Mouse (Mus musculus): ENCODE results near the gene Men1. TPM values are rescaled to one million over a fixed set of nuclear protein-coding genes. Genes with fewer than 3 reads are reported as not detected.

Gene Men1
- polyA plus RNA-seq, 1 experiment from 2014 or later, result 19.5 TPM

DNA sequence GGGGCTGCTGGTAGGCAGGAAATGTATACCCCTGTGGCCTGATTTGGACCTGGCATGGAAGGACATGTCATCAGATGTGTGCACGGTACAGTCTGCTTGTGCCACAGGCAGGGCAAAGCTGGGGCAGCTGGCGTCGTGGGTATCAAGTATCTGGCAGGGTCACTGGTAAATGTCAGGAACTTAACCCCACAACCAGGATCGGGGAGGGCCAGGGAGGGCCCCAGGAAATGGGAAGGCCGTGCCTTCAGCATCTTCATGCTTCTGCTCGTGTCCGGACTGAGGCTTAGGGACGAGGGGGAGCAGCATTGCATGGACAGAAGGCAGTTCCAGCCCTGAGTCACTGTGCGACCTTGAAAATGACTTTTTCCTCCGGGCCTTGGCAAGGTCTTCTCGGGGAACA is 50.2 kb downstream of the Men1 start:
- Histone ChIP-seq H3K27ac (ENCODE audit: low read length) (no peak overlapping the region), H3K4me2 (ENCODE audit: low read depth, low read length) (no peak overlapping the region), H3K36me3 (ENCODE audit: control insufficient read depth, insufficient read depth) (no peaks in the 10 kb centered on the region), H3K4me3 (ENCODE audit: low read depth, low read length) (no peak overlapping the region), H3K4me1 (ENCODE audit: control insufficient read depth, low read depth, low read length) (peaks cover 6% of the 10 kb centered on the region), H3K27me3 (ENCODE audit: control insufficient read depth, insufficient read depth, low read depth, low read length) (no peaks in the 10 kb centered on the region; the same call in 1 of the 2 replicates), H3K9me3 (replicated peaks; ENCODE audit: control insufficient read depth, low read length) (no peaks in the 10 kb centered on the region), H3K9ac (ENCODE audit: low read depth, low read length) (no peak overlapping the region)
- 62% methylated on average over 11 of the region's 11 CpGs for WGBS (ENCODE audit: insufficient replicate concordance)
- ATAC-seq (ENCODE audit: low read depth), result no peak

DNA sequence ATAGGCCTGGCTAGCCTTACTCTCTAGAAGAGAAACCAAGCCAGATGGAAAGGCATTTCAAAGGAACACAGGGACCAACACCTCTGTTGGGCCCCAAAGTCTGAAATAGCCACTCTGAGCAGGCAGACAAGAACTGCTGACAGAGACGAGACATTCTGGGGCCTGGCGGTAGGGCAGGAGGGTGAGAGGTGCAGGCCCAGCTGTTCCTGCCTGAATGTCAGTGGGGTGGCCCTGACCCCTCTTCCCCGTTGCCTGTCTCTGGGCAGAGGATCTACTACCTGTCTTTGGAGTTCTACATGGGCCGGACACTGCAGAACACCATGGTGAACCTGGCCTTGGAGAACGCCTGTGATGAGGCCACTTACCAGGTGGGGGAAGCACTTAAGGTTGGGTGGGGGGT is 50.6 kb downstream of the Men1 start:
- Histone ChIP-seq H3K4me3 (ENCODE audit: low read depth, low read length) (no peak overlapping the region), H3K27me3 (ENCODE audit: control insufficient read depth, insufficient read depth, low read depth, low read length) (no peaks in the 10 kb centered on the region; the same call in 1 of the 2 replicates), H3K9ac (ENCODE audit: low read depth, low read length) (no peak overlapping the region), H3K27ac (ENCODE audit: low read length) (no peak overlapping the region), H3K9me3 (replicated peaks; ENCODE audit: control insufficient read depth, low read length) (no peaks in the 10 kb centered on the region), H3K36me3 (ENCODE audit: control insufficient read depth, insufficient read depth) (no peaks in the 10 kb centered on the region), H3K4me1 (ENCODE audit: control insufficient read depth, low read depth, low read length) (peaks cover 10% of the 10 kb centered on the region), H3K4me2 (ENCODE audit: low read depth, low read length) (no peak overlapping the region)
- no peak for ATAC-seq (ENCODE audit: low read depth)
- WGBS (ENCODE audit: insufficient replicate concordance), result 62% methylated on average over 5 of the region's 5 CpGs

DNA sequence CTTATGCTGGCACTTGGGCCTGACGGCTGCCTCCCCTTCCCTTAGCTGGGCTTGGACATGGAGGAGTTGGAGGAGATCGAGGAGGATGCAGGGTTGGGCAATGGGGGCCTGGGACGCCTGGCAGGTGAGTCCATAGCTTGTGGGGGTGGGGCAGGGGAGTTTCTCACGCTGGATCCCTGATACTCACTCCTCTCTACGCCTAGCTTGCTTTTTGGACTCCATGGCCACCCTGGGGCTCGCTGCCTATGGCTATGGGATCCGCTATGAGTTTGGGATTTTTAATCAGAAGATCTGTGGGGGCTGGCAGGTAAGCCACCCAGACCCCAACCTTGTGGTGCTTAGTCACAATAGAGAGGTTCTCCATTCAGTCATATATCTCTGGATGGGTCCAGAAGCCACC is 51.0 kb downstream of the Men1 start:
- ATAC-seq (ENCODE audit: low read depth), result no peak

DNA sequence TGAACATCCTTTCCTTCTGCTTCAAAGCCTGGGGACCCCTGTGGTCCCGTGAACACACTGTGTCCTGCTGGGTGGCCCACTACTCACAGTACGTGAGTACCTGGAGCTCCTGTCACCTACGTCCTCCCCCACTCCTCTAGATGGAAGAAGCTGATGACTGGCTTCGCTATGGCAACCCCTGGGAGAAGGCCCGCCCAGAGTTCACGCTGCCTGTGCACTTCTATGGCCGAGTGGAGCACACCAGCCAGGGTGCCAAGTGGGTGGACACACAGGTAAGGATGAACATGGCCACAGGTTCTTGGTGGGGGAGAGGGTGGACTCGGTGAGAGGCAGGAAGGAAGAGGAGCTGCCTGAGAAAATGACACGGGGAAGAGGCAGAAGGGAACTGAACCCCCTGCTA is 51.5 kb downstream of the Men1 start:
- H3K4me2 ChIP-seq (ENCODE audit: low read depth, low read length), result no peak overlapping the region
- 54% methylated on average over 9 of the region's 9 CpGs for WGBS (ENCODE audit: insufficient replicate concordance)
- no peak overlapping the region for H3K4me3 ChIP-seq (ENCODE audit: low read depth, low read length)

More for the DNA sequence above, 51.0 kb downstream of the Men1 start:
- Histone ChIP-seq H3K27me3 (ENCODE audit: control insufficient read depth, insufficient read depth, low read depth, low read length) (no peaks in the 10 kb centered on the region; the same call in 1 of the 2 replicates), H3K36me3 (ENCODE audit: control insufficient read depth, insufficient read depth) (no peaks in the 10 kb centered on the region), H3K9ac (ENCODE audit: low read depth, low read length) (no peak overlapping the region), H3K4me3 (ENCODE audit: low read depth, low read length) (no peak overlapping the region), H3K9me3 (replicated peaks; ENCODE audit: control insufficient read depth, low read length) (no peaks in the 10 kb centered on the region), H3K4me2 (ENCODE audit: low read depth, low read length) (no peak overlapping the region), H3K4me1 (ENCODE audit: control insufficient read depth, low read depth, low read length) (peaks cover 10% of the 10 kb centered on the region), H3K27ac (ENCODE audit: low read length) (no peak overlapping the region)
- 72% methylated on average over 7 of the region's 7 CpGs for whole genome bisulfite sequencing (ENCODE audit: insufficient replicate concordance)

DNA sequence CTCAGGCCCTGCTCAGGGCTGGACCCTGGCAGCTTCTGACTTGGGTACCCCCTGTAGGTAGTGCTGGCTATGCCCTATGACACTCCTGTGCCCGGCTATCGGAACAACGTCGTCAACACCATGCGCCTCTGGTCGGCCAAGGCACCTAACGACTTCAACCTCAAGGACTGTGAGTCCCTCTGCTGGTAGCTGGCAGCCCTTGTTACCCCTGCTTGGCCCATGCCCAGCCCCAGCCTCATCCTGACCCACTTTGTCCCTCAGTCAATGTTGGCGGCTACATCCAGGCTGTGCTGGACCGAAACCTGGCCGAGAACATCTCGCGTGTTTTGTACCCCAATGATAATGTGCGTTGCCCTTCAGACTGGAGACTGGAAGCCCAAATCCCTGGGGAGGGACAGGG is 53.2 kb downstream of the Men1 start:
- no peak overlapping the region for H3K4me3 ChIP-seq (ENCODE audit: low read depth, low read length)
- no peak for ATAC-seq (ENCODE audit: low read depth)
- no peaks in the 10 kb centered on the region for H3K9me3 ChIP-seq (replicated peaks; ENCODE audit: control insufficient read depth, low read length)
- H3K9ac ChIP-seq (ENCODE audit: low read depth, low read length), result no peak overlapping the region
- WGBS (ENCODE audit: insufficient replicate concordance), result 70% methylated on average over 13 of the region's 13 CpGs
- H3K4me2 ChIP-seq (ENCODE audit: low read depth, low read length), result no peak overlapping the region
- no peaks in the 10 kb centered on the region for H3K36me3 ChIP-seq (ENCODE audit: control insufficient read depth, insufficient read depth)
- no peak overlapping the region for H3K27ac ChIP-seq (ENCODE audit: low read length)
- H3K27me3 ChIP-seq (ENCODE audit: control insufficient read depth, insufficient read depth, low read depth, low read length), result no peaks in the 10 kb centered on the region; the same call in 1 of the 2 replicates
- peaks cover 10% of the 10 kb centered on the region for H3K4me1 ChIP-seq (ENCODE audit: control insufficient read depth, low read depth, low read length)

More for the DNA sequence above, 51.5 kb downstream of the Men1 start:
- Histone ChIP-seq H3K27ac (ENCODE audit: low read length) (no peak overlapping the region), H3K9me3 (replicated peaks; ENCODE audit: control insufficient read depth, low read length) (no peaks in the 10 kb centered on the region), H3K27me3 (ENCODE audit: control insufficient read depth, insufficient read depth, low read depth, low read length) (no peaks in the 10 kb centered on the region; the same call in 1 of the 2 replicates), H3K9ac (ENCODE audit: low read depth, low read length) (no peak overlapping the region), H3K36me3 (ENCODE audit: control insufficient read depth, insufficient read depth) (no peaks in the 10 kb centered on the region), H3K4me1 (ENCODE audit: control insufficient read depth, low read depth, low read length) (peaks cover 10% of the 10 kb centered on the region)
- ATAC-seq (ENCODE audit: low read depth), result no peak

DNA sequence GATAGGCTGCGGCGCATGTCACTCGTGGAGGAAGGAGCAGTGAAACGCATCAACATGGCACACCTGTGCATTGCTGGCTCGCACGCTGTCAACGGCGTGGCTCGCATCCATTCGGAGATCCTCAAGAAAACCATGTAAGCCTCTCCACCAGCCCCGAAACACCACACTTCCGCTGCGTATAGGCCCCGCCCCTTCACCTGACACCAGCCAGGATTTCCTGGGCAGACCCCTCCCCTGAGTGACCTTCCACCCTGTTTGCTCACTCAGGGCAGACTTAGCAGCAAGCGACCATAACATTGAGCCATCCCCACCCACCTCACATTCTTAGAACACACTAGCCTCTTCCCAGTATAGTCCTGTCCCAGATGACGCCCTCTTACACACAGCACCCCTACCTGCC is 55.0 kb downstream of the Men1 start:
- WGBS (ENCODE audit: insufficient replicate concordance), result 5% methylated on average over 16 of the region's 16 CpGs
- no peaks in the 10 kb centered on the region; the same call in 1 of the 2 replicates for H3K27me3 ChIP-seq (ENCODE audit: control insufficient read depth, insufficient read depth, low read depth, low read length)
- H3K4me3 ChIP-seq (ENCODE audit: low read depth, low read length), result peak overlapping the region; percentile 42
- peak overlapping the region; percentile 45; the same call in 1 of the 2 replicates for H3K9ac ChIP-seq (ENCODE audit: low read depth, low read length)
- no peaks in the 10 kb centered on the region for H3K36me3 ChIP-seq (ENCODE audit: control insufficient read depth, insufficient read depth)
- ATAC-seq (ENCODE audit: low read depth), result peak; percentile 71
- H3K27ac ChIP-seq (ENCODE audit: low read length), result no peak overlapping the region
- H3K4me1 ChIP-seq (ENCODE audit: control insufficient read depth, low read depth, low read length), result peaks cover 10% of the 10 kb centered on the region
- peak overlapping the region; percentile 48 for H3K4me2 ChIP-seq (ENCODE audit: low read depth, low read length)
- H3K9me3 ChIP-seq (replicated peaks; ENCODE audit: control insufficient read depth, low read length), result no peaks in the 10 kb centered on the region

DNA sequence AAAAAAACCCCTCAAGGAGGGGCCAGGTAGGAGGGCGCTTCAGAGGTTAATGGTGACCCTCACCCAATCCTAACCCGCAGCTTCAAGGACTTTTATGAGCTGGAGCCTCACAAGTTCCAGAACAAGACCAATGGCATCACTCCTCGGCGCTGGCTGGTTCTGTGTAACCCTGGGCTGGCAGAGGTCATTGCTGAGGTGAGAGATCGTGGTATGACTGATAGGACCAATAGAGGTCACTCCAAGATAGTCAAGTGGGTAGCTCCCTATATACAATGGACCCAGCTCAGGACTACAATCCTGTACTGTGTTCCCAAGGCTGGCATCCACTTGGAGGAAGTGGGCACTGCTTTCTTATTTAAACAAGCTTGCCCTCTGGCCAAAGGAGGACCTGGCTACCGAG is 55.5 kb downstream of the Men1 start:
- peak; percentile 50; the same call in 1 of the 2 replicates for ATAC-seq (ENCODE audit: low read depth)
- no peak overlapping the region for H3K4me3 ChIP-seq (ENCODE audit: low read depth, low read length)
- no peak overlapping the region for H3K9ac ChIP-seq (ENCODE audit: low read depth, low read length)
- peaks cover 10% of the 10 kb centered on the region for H3K4me1 ChIP-seq (ENCODE audit: control insufficient read depth, low read depth, low read length)
- no peaks in the 10 kb centered on the region for H3K9me3 ChIP-seq (replicated peaks; ENCODE audit: control insufficient read depth, low read length)
- H3K36me3 ChIP-seq (ENCODE audit: control insufficient read depth, insufficient read depth), result no peaks in the 10 kb centered on the region
- H3K4me2 ChIP-seq (ENCODE audit: low read depth, low read length), result peak overlapping the region; percentile 48
- H3K27me3 ChIP-seq (ENCODE audit: control insufficient read depth, insufficient read depth, low read depth, low read length), result no peaks in the 10 kb centered on the region; the same call in 1 of the 2 replicates
- no peak overlapping the region for H3K27ac ChIP-seq (ENCODE audit: low read length)
- 47% methylated on average over 6 of the region's 6 CpGs for WGBS (ENCODE audit: insufficient replicate concordance)

Small RNA genes within 50 kb of the gene (microRNA-seq; reads per million reads assigned to microRNA genes)
- gene Mir6989, result 2.0 reads per million

Other genes with a start within 250 kb of the Men1 start
- 28.9 and 32.5 TPM in 2 replicates for gene Cdca5, start 250.0 kb upstream of the Men1 start, polyA plus RNA-seq (2015; fragmentation: Nextera tagmentation; extraction: Ambion mirVana)
- gene AC131692.1, start 240.6 kb upstream of the Men1 start, polyA plus RNA-seq (2015; fragmentation: Nextera tagmentation; extraction: Ambion mirVana), result 0.20 and 0.48 TPM in 2 replicates
- gene Naaladl1, start 229.2 kb upstream of the Men1 start, polyA plus RNA-seq (2015; fragmentation: Nextera tagmentation; extraction: Ambion mirVana), result 2.5 TPM in 2 replicates
- gene Sac3d1, start 216.3 kb upstream of the Men1 start, polyA plus RNA-seq (2015; fragmentation: Nextera tagmentation; extraction: Ambion mirVana), result 16.5 and 16.8 TPM in 2 replicates
- gene Snx15, start 206.7 kb upstream of the Men1 start, polyA plus RNA-seq (2015; fragmentation: Nextera tagmentation; extraction: Ambion mirVana), result 54.8 and 61.2 TPM in 2 replicates
- 0.09 and 0.66 TPM in 2 replicates for gene Batf2, start 194.0 kb upstream of the Men1 start, polyA plus RNA-seq (2015; fragmentation: Nextera tagmentation; extraction: Ambion mirVana)
- gene Arl2, start 193.4 kb upstream of the Men1 start, polyA plus RNA-seq (2015; fragmentation: Nextera tagmentation; extraction: Ambion mirVana), result 23.5 and 25.1 TPM in 2 replicates
- gene Majin, start 150.6 kb upstream of the Men1 start, polyA plus RNA-seq (2015; fragmentation: Nextera tagmentation; extraction: Ambion mirVana), result not detected in 2 replicates
- not detected in 2 replicates for gene Gpha2, start 108.6 kb upstream of the Men1 start, polyA plus RNA-seq (2015; fragmentation: Nextera tagmentation; extraction: Ambion mirVana)
- gene Ppp2r5b, start 99.1 kb upstream of the Men1 start, polyA plus RNA-seq (2015; fragmentation: Nextera tagmentation; extraction: Ambion mirVana), result 3.5 and 3.7 TPM in 2 replicates
- gene Atg2a, start 93.3 kb upstream of the Men1 start, polyA plus RNA-seq (2015; fragmentation: Nextera tagmentation; extraction: Ambion mirVana), result 4.9 and 6.1 TPM in 2 replicates
- gene Ehd1, start 58.3 kb upstream of the Men1 start, polyA plus RNA-seq (2015; fragmentation: Nextera tagmentation; extraction: Ambion mirVana), result 62.1 and 68.6 TPM in 2 replicates
- 0.34 and 0.40 TPM in 2 replicates for gene Cdc42bpg, start 28.5 kb upstream of the Men1 start, polyA plus RNA-seq (2015; fragmentation: Nextera tagmentation; extraction: Ambion mirVana)
- 8.2 and 8.6 TPM in 2 replicates for gene Map4k2, start 6.2 kb downstream of the Men1 start, polyA plus RNA-seq (2015; fragmentation: Nextera tagmentation; extraction: Ambion mirVana)
- 52.1 and 58.4 TPM in 2 replicates for gene Sf1, start 28.7 kb downstream of the Men1 start, polyA plus RNA-seq (2015; fragmentation: Nextera tagmentation; extraction: Ambion mirVana)
- 5.8 and 11.2 TPM in 2 replicates for gene Pygm, start 49.4 kb downstream of the Men1 start, polyA plus RNA-seq (2015; fragmentation: Nextera tagmentation; extraction: Ambion mirVana)
- gene Rasgrp2, start 64.4 kb downstream of the Men1 start, polyA plus RNA-seq (2015; fragmentation: Nextera tagmentation; extraction: Ambion mirVana), result 78.8 and 81.7 TPM in 2 replicates
- gene Nrxn2, start 83.8 kb downstream of the Men1 start, polyA plus RNA-seq (2015; fragmentation: Nextera tagmentation; extraction: Ambion mirVana), result 0.39 and 0.50 TPM in 2 replicates
- gene Slc22a12, start 208.1 kb downstream of the Men1 start, polyA plus RNA-seq (2015; fragmentation: Nextera tagmentation; extraction: Ambion mirVana), result not detected in 2 replicates

Measured in liver, embryonic 16.5 days (tissue).